Mouse (Mus musculus) embryonic fibroblast, embryonic 13.5 days (primary cell): Measurements from ENCODE around the gene Cracr2b. TPM values are rescaled to one million over a fixed set of nuclear protein-coding genes. Genes with fewer than 3 reads are reported as not detected.

Source experiments
- H3K27ac ChIP-seq: 2 replicates; pipeline ENCODE4 v1.5.1; 2012; ENCODE audit warnings: low read length, control low read depth, inconsistent platforms; ENCODE audit not compliant: insufficient read depth
- H3K4me1 ChIP-seq: 2 replicates; pipeline ENCODE4 v1.6.1; 2011; ENCODE audit warnings: low read length; ENCODE audit not compliant: control insufficient read depth, insufficient read depth
- H3K4me3 ChIP-seq: 2 replicates; pipeline ENCODE4 v1.5.1; 2011; ENCODE audit warnings: mild to moderate bottlenecking, control low read depth, low read length; ENCODE audit not compliant: insufficient read depth
- CTCF ChIP-seq: IDR thresholded peaks from 2 replicates; pipeline ENCODE4 v1.5.1; 2011; ENCODE audit warnings: mild to moderate bottlenecking, control low read depth, low read length, moderate library complexity, borderline replicate concordance; ENCODE audit not compliant: insufficient read depth
- POLR2A ChIP-seq: IDR thresholded peaks from 2 replicates; pipeline ENCODE4 v1.6.1; 2011; ENCODE audit warnings: low read depth, mild to moderate bottlenecking, control low read depth, low read length, moderate library complexity
- polyA plus RNA-seq: library from polyadenylated mRNA; stranded (reverse); fragments of >200 nt; gene quantifications from 2 replicates; pipeline ENCODE4 v1.2.4, GENCODE M21; 2011; ENCODE audit warnings: low read depth; ENCODE audit not compliant: missing spikeins, insufficient read length

The Cracr2b gene
- polyA plus RNA-seq, 1 experiment: 1.3 TPM

- Histone ChIP-seq H3K4me1 (0 out of 2 replicates have a peak, but pooled peaks cover 7% of the 10 kb centered on the region), H3K4me3 (peak overlapping the region; percentile 47), H3K27ac (no peak overlapping the region)
- TF ChIP-seq CTCF (no peak), POLR2A (no peak)
Measured at GRCm38 (mm10) chr7:141433517-141434400, 27.1 kb upstream of the Cracr2b start.

DNA sequence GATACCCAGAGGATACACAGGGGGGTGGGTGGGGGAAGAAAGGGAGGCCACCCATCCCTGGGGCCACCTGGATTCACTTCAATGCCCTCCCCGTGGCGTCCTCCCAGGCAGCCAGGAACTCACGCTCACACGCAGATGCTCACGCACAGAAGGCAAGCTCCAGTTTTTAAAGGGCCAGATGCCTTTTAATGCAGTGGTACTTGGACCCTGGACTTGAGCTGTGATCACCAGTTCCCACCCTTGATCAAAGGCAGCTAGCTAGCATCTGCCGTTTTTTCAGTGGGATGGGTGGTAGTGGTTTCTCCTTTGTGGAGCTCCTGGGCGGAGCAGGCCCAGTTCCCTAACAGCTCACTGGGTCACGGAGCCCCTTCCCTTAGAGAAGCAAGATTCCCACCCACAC lies 26.4 kb upstream of the Cracr2b start:
- Histone ChIP-seq H3K4me1 (0 out of 2 replicates have a peak, but pooled peaks cover 7% of the 10 kb centered on the region), H3K4me3 (peak overlapping the region; percentile 47), H3K27ac (no peak overlapping the region)
- TF ChIP-seq POLR2A: peak; percentile 45; the same call in 1 of the 2 replicates
- no peak for TF ChIP-seq CTCF

DNA sequence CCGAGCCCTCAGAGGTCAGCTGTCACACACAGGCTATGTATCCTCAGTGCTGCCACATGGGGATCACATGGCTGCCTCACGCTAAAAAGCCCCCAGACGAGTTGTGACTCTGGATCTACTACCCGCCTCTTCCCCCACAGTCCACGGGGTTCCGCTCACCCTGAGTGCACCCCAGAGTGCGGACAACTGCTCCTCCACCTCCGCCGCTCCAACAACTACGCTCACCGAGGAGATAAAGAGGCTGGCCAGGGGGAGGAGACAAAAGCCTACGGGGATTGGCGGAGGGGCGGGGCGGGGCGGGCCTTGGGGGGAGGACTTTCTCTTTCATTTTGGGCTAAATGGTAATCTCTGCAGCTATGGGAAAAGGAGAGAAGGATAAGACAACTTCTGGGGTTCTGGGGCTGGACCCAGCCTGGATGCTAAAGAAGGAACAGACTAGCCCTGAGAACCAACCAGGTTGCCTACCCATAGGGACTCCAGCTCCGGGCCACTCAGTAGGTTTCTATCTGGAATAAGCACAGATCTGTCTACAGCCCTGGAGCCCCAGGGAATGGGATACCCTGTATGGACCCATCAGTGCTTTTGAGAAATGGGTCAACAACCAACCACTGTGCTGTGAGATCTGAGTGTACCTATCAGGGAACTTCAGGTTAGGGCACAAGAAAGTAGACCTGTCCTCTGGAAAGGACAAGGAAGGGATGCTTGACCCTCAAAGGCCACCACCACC lies 25.6 kb upstream of the Cracr2b start:
- TF ChIP-seq CTCF (no peak), POLR2A (peak; percentile 94)
- H3K4me3 ChIP-seq: peak overlapping the region; percentile 47
- H3K27ac ChIP-seq: no peak overlapping the region
- H3K4me1 ChIP-seq: 0 out of 2 replicates have a peak, but pooled peaks cover 7% of the 10 kb centered on the region

GRCm38 (mm10) chr7:141435856-141436522 lies 24.9 kb upstream of the Cracr2b start:
- Histone ChIP-seq H3K4me1 (0 out of 2 replicates have a peak, but pooled peaks cover 10% of the 10 kb centered on the region), H3K4me3 (no peak overlapping the region; the same call in 1 of the 2 replicates), H3K27ac (no peak overlapping the region)
- TF ChIP-seq CTCF (no peak), POLR2A (no peak)

GRCm38 (mm10) chr7:141436523-141436892 lies 24.4 kb upstream of the Cracr2b start:
- Histone ChIP-seq H3K27ac (no peak overlapping the region), H3K4me1 (0 out of 2 replicates have a peak, but pooled peaks cover 10% of the 10 kb centered on the region), H3K4me3 (peak overlapping the region; percentile 73)
- TF ChIP-seq POLR2A (no peak), CTCF (no peak)

DNA sequence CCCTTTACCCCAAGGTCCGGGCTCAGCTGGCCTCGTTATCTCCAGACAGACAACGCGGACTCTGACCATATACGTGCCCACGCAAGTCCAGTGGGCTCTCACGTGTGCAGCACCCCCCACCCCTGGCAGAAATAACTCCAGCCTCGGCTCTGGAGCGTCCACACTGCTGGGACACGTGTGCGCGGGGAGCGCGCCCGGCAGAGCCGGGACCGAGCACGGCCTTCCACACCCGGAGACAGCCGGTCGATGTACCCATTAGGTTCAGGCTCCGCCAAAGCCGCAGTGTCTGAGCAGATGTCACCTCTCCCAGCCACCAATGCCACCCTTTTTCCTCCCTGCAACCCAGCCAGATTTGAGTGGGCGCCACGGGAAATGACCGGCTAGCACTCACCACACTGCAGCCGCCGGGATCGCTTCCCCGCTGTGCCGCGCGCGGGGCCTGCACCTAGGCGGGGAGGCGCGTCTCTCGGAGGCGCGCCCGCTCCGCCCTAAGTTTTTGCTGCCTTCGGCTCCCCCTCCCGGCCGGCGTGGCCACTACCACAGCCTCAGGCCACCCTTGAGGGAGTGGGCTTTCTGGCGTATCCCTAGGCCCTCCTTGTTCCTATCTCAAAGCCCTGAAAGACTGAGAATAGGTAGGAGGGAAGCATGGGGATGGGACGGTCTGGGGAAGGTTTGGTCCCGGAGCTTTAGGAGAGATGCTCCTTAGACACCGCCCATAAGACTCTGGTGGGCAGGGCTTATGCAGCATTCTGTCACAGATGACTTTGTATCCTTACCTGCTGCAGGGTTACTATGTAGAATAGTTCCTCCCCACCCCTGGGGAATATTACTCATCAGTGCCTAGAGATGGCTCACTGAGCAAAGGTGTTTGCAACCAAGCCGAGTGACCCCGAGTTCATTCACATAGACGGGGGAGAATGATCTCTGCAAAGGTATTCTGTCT lies 23.4 kb upstream of the Cracr2b start, which contains the start of gene Slc25a22:
Gene Slc25a22 (minus strand): TSS at position 715 of the 943 bp plus-strand sequence.
- Histone ChIP-seq H3K4me3 (peak within 1 kb of the TSS; percentile 73), H3K27ac (peak within 1 kb of the TSS; percentile 21; the same call in 1 of the 2 replicates), H3K4me1 (peaks cover 10% of the 10 kb centered on the region; the same call in 1 of the 2 replicates)
- TF ChIP-seq CTCF: 0 out of 2 replicates have a peak, but pooled peaks have one; percentile 26
- peak; percentile 83 for TF ChIP-seq POLR2A

DNA sequence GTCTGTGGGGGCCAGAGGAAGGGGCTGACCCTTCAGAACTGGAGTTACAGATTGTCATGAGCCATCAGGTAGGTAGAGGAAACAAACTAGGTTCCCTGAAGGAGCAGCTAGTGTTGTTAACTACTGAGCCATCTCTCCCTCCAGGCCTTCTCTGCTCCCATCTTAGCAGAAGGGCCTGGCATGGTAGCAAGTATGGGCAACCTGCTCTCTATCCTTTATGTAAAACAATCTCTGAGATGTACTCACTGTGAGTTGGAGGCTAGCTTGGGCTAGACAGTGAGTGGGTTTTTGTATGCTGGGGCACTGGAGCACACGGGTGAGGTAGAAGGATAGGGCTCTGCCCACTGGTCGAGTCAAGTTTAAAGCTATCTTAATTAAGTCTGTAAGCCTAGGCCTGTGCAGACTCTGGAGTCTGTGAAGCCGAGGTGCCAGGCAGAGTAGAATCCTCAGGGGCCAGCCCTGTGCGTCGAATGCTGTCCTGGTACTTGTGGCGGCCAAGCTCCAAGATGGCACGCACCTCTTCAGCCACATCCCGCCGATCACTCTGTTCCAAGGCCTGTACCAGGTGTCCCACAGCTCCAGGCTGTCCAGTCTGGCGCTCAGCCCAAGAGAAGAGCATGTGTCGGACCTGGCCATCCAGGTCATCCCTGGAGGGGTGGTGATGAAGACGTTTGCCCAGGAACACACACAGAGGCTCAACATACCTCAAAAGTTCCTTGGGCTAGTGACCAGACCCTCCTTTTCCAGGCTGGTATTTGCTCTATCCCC lies 22.5 kb upstream of the Cracr2b start:
- Histone ChIP-seq H3K4me3 (no peak overlapping the region), H3K27ac (no peak overlapping the region), H3K4me1 (peaks cover 10% of the 10 kb centered on the region; the same call in 1 of the 2 replicates)
- TF ChIP-seq POLR2A (no peak), CTCF (no peak)
